Mouse (Mus musculus) lung, postnatal 0 days (tissue): ENCODE measurements around the gene Tirap.
"Not testable (repeated sequence)": the region's sequence is repeated elsewhere in the genome, so short reads cannot be mapped to it uniquely, and the experiment has no call there.

Experiments used
- CTCF ChIP-seq: IDR thresholded peaks from 2 replicates; pipeline ENCODE4 v1.5.1; 2016; ENCODE audit warnings: antibody characterized with exemption, mild to moderate bottlenecking
- EP300 ChIP-seq: IDR thresholded peaks from 2 replicates; pipeline ENCODE4 v1.6.1; 2016; ENCODE audit warnings: antibody characterized with exemption, mild to moderate bottlenecking, control low read depth

- TF ChIP-seq CTCF, EP300: not testable (repeated sequence)
Measured at GRCm38 (mm10) chr9:35147261-35147660, 52.8 kb downstream of the Tirap start.
